Mouse (Mus musculus) ES-Bruce4 (cell line): ENCODE measurements around the gene Hist1h2ac.
"Not testable (repeated sequence)": the region's sequence is repeated elsewhere in the genome, so short reads cannot be mapped to it uniquely, and the experiment has no call there.

ENCODE experiments used
- CTCF ChIP-seq: IDR thresholded peaks from one replicate; pipeline ENCODE4 v1.8.1; 2011; ENCODE audit warnings: low read depth, low read length
- POLR2A ChIP-seq: IDR thresholded peaks from one replicate; pipeline ENCODE4 v1.8.1; 2011; ENCODE audit warnings: low read length; ENCODE audit not compliant: insufficient read depth

GRCm38 (mm10) chr13:23717593-23718245, 34.0 kb upstream of the Hist1h2ac start:
- not testable (repeated sequence) for TF ChIP-seq POLR2A, CTCF
